Mouse (Mus musculus): ENCODE measurements around the gene Ywhaq. TPM values are rescaled to one million over a fixed set of nuclear protein-coding genes. Genes with fewer than 3 reads are reported as not detected.

Gene Ywhaq
- polyA plus RNA-seq, 1 experiment from 2014 or later = 1,151 TPM

DNA sequence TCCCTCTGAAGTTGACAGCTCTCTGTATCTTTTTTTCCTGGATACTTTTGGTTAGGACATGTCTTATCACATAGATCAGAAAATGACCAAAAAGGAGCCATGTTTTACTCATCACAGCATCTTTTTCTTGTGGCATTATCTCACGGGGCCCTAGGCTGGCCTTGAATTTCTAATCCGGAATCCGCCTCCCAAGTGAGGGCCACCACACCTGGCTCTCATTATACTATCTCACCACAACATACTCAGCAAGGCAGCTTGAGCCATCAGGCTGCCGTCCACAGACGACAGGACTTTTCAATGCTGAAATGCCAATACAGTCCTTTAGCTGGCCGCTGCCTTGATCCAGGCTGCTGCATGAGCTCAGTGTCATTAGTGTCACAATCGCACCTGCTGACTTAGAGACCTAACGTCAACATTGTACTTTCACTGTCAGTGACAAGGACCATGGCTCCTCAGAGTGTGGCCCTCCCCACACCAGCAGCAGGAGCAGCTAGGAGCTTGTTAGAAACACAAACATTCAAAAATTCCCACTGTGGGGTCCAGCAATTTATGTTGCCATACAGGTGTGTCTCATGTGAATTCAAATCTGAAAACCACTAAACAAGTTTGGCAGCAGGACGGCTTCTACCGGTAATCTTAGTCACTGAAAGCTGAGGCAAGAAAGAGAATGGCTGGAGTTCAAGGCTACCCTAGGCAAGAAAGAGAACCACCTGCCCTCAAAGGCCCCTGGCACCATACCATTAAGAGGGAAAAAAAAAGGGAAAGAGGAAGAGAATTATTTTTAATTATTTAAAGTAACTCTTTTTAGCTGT, 52.6 kb downstream of the Ywhaq start:
- DNase-seq (ENCODE audit: low spot score) (no peak), ATAC-seq (replicated peaks; ENCODE audit: low FRiP score) (no peak)
- WGBS = 81% methylated on average over 10 of the region's 10 CpGs
- Histone ChIP-seq H3K27ac (ENCODE audit: low read depth, low read length) (no peak overlapping the region), H3K36me3 (ENCODE audit: control insufficient read depth, insufficient read depth, low read length) (no peaks in the 10 kb centered on the region), H3K9me3 (ENCODE audit: control insufficient read depth, low read length) (no peaks in the 10 kb centered on the region), H3K4me3 (ENCODE audit: low read depth, low read length) (no peak overlapping the region), H3K4me2 (ENCODE audit: low read depth, low read length, severe bottlenecking) (no peak overlapping the region), H3K4me1 (replicated peaks; ENCODE audit: control insufficient read depth, insufficient read depth, low read length) (no peaks in the 10 kb centered on the region), H3K27me3 (ENCODE audit: control insufficient read depth, insufficient read depth, low read length) (no peaks in the 10 kb centered on the region), H3K9ac (ENCODE audit: low read length) (no peak overlapping the region)

DNA sequence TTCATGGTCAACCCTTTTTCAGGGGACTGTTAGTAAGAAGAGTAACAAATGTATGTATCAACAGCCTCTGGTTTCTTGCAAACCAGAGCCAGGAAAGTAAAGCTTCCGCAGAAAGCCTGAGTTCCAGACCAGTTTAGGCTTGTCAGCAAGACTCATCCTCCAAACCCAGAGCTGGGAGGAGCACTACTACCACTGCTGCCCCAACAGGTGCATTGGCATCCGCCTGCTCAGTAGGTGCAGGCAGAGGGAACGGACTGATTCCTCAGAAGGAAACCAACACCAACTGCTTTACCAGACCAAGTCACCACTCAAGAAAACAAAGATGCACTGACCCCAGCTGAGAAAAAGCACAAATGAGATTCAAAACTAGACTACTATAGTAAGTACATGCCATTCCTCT, 54.2 kb downstream of the Ywhaq start:
- Histone ChIP-seq H3K4me2 (ENCODE audit: low read depth, low read length, severe bottlenecking) (no peak overlapping the region), H3K4me3 (ENCODE audit: low read depth, low read length) (no peak overlapping the region), H3K27ac (ENCODE audit: low read depth, low read length) (no peak overlapping the region), H3K9me3 (ENCODE audit: control insufficient read depth, low read length) (no peaks in the 10 kb centered on the region), H3K4me1 (replicated peaks; ENCODE audit: control insufficient read depth, insufficient read depth, low read length) (no peaks in the 10 kb centered on the region), H3K36me3 (ENCODE audit: control insufficient read depth, insufficient read depth, low read length) (no peaks in the 10 kb centered on the region), H3K27me3 (ENCODE audit: control insufficient read depth, insufficient read depth, low read length) (no peaks in the 10 kb centered on the region), H3K9ac (ENCODE audit: low read length) (no peak overlapping the region)
- WGBS = 93% methylated on average over 3 of the region's 3 CpGs
- DNase-seq (ENCODE audit: low spot score) (no peak), ATAC-seq (replicated peaks; ENCODE audit: low FRiP score) (no peak)

DNA sequence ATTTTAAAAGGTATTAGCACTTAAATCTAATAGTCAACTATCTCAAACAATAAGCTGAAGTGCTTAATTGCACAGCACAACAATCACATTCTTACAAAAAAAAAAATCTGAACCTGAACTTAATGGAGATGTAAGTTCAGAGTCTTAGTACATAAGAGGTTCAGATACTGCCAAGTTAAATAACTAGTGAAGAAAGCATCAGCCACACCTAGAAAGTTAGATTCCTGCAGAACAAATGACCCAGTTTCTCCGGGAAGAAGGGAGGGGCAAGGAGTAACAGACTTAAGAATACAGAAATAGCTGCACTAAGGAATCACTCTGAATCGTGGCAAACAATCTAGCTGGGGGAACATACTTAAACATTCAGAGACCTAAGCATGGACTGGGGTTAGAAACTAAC, 54.8 kb downstream of the Ywhaq start:
- no peak overlapping the region for H3K27ac ChIP-seq (ENCODE audit: low read depth, low read length)
- H3K36me3 ChIP-seq (ENCODE audit: control insufficient read depth, insufficient read depth, low read length) = no peaks in the 10 kb centered on the region
- H3K9me3 ChIP-seq (ENCODE audit: control insufficient read depth, low read length) = no peaks in the 10 kb centered on the region
- no peak overlapping the region for H3K4me2 ChIP-seq (ENCODE audit: low read depth, low read length, severe bottlenecking)
- 83% methylated on average over 2 of the region's 2 CpGs for WGBS
- ATAC-seq (replicated peaks; ENCODE audit: low FRiP score) (no peak), DNase-seq (ENCODE audit: low spot score) (no peak)
- no peaks in the 10 kb centered on the region for H3K27me3 ChIP-seq (ENCODE audit: control insufficient read depth, insufficient read depth, low read length)
- no peak overlapping the region for H3K4me3 ChIP-seq (ENCODE audit: low read depth, low read length)
- no peak overlapping the region for H3K9ac ChIP-seq (ENCODE audit: low read length)
- H3K4me1 ChIP-seq (replicated peaks; ENCODE audit: control insufficient read depth, insufficient read depth, low read length) = no peaks in the 10 kb centered on the region

DNA sequence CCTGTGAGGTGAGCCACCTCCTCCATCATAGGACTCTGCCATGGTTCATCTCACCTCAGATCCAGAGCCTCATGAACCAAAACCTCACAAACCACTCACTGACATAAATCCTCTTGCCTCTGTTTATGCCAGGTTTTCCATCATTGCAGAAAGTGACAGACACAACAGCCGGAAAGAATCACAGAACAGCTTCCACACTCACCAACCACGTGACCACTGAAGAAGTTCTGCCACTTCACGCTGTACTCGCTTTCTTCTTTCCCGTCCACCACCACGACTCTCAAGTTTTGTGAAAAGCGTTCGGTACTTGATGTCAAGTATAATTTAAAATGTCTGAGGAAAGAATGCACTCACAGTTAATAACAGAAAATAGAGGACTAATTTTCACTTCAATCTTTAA, 63.8 kb downstream of the Ywhaq start:
- Histone ChIP-seq H3K27ac (ENCODE audit: low read depth, low read length) (no peak overlapping the region), H3K9me3 (ENCODE audit: control insufficient read depth, low read length) (peaks cover 3% of the 10 kb centered on the region; the same call in 1 of the 2 replicates), H3K4me2 (ENCODE audit: low read depth, low read length, severe bottlenecking) (no peak overlapping the region), H3K27me3 (ENCODE audit: control insufficient read depth, insufficient read depth, low read length) (no peaks in the 10 kb centered on the region), H3K4me3 (ENCODE audit: low read depth, low read length) (no peak overlapping the region), H3K9ac (ENCODE audit: low read length) (no peak overlapping the region), H3K36me3 (ENCODE audit: control insufficient read depth, insufficient read depth, low read length) (peaks cover 12% of the 10 kb centered on the region; the same call in 1 of the 2 replicates), H3K4me1 (replicated peaks; ENCODE audit: control insufficient read depth, insufficient read depth, low read length) (no peaks in the 10 kb centered on the region; the same call in 1 of the 2 replicates)
- ATAC-seq (replicated peaks; ENCODE audit: low FRiP score) (no peak), DNase-seq (ENCODE audit: low spot score) (no peak)
- 97% methylated on average over 8 of the region's 8 CpGs for WGBS

DNA sequence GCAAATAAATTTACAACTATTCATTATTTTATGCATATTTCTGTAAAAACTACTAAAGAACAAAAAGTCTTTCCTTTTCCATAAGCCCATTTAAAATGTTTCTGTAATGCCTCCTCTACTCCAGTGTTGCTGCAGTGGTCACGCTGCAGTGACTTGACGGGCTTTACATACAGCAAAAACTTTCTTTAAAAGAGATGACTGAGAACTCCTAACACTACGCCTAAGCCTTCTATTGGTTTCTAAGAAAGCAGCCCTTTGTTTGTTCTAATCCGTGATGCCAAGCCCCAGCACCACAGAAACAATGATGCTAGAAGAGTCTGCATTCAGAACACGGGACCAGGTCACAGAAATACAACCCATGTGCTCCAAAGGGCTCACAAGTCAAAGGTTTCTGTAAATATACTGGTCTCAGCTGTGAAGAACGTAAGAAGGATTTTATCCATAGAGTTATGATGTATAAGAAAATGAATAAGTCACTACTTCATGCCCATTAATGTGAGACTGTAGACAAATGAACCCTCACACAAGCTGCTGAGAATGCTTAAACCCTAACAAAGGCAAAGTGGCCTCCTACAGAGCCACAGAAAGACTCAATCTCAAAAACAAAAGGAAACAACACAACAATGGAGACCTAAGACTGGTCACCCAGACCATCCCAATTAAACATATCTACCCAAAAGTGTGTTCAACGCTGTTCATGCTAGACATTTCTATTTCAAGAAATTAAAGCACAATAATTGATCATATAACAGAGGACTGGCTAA, 67.1 kb downstream of the Ywhaq start:
- Histone ChIP-seq H3K9ac (ENCODE audit: low read length) (no peak overlapping the region), H3K27ac (ENCODE audit: low read depth, low read length) (no peak overlapping the region), H3K4me1 (replicated peaks; ENCODE audit: control insufficient read depth, insufficient read depth, low read length) (no peaks in the 10 kb centered on the region; the same call in 1 of the 2 replicates), H3K27me3 (ENCODE audit: control insufficient read depth, insufficient read depth, low read length) (no peaks in the 10 kb centered on the region), H3K4me3 (ENCODE audit: low read depth, low read length) (no peak overlapping the region), H3K9me3 (ENCODE audit: control insufficient read depth, low read length) (peaks cover 3% of the 10 kb centered on the region; the same call in 1 of the 2 replicates), H3K4me2 (ENCODE audit: low read depth, low read length, severe bottlenecking) (no peak overlapping the region), H3K36me3 (ENCODE audit: control insufficient read depth, insufficient read depth, low read length) (peaks cover 14% of the 10 kb centered on the region; the same call in 1 of the 2 replicates)
- WGBS = 11% methylated on average over 7 of the region's 7 CpGs
- 0 out of 2 replicates have a peak, but pooled peaks have one; percentile 33 for ATAC-seq (replicated peaks; ENCODE audit: low FRiP score)
- no peak for DNase-seq (ENCODE audit: low spot score)

DNA sequence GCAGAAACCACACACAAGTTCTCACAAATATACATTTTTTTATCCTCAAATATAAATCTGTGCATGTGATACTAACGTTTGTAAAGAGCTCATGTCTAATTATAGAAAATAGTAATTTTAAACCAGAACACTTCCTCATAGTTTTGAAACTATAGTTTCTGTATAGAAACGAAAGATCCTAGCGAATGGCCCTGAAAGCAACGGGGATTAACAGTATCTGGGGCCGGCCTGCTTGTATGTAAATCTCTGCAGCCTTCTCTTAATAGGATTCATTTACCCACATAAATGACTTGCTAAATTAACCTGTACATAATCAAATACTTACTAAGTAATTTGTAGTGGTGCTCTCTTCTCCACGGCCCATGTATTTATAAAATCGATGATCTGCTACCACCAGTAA, 70.5 kb downstream of the Ywhaq start:
- 90% methylated on average over 7 of the region's 7 CpGs for WGBS
- H3K27ac ChIP-seq (ENCODE audit: low read depth, low read length) = no peak overlapping the region
- DNase-seq (ENCODE audit: low spot score) (no peak), ATAC-seq (replicated peaks; ENCODE audit: low FRiP score) (no peak)
- no peak overlapping the region for H3K9ac ChIP-seq (ENCODE audit: low read length)
- no peak overlapping the region for H3K4me3 ChIP-seq (ENCODE audit: low read depth, low read length)
- H3K27me3 ChIP-seq (ENCODE audit: control insufficient read depth, insufficient read depth, low read length) = no peaks in the 10 kb centered on the region
- H3K36me3 ChIP-seq (ENCODE audit: control insufficient read depth, insufficient read depth, low read length) = peaks cover 9% of the 10 kb centered on the region; the same call in 1 of the 2 replicates
- no peak overlapping the region for H3K4me2 ChIP-seq (ENCODE audit: low read depth, low read length, severe bottlenecking)
- peaks cover 2% of the 10 kb centered on the region; the same call in 1 of the 2 replicates for H3K9me3 ChIP-seq (ENCODE audit: control insufficient read depth, low read length)
- H3K4me1 ChIP-seq (replicated peaks; ENCODE audit: control insufficient read depth, insufficient read depth, low read length) = no peaks in the 10 kb centered on the region; the same call in 1 of the 2 replicates

DNA sequence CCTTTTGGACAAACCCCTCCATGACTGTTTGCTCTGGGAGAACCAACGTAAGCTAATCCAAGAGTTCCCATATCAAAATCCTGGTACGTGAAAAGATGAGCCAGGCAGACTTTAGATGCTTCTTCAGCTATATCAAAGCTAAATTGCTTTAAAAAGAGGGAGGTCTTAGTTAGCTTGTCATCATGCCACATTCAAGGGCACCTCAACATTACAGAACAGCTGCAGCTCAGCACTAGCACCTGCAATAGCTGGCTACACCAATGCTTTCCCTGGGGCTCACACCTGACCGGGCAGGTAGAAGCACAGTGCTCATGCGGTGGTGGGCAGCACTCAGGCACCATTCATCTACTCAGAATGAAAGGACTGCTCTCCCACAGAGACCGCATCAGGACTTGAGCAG, 76.8 kb downstream of the Ywhaq start:
- DNase-seq (ENCODE audit: low spot score) = no peak
- no peak overlapping the region for H3K4me2 ChIP-seq (ENCODE audit: low read depth, low read length, severe bottlenecking)
- ATAC-seq (replicated peaks; ENCODE audit: low FRiP score) = no peak
- peaks cover 2% of the 10 kb centered on the region; the same call in 1 of the 2 replicates for H3K36me3 ChIP-seq (ENCODE audit: control insufficient read depth, insufficient read depth, low read length)
- no peak overlapping the region for H3K9ac ChIP-seq (ENCODE audit: low read length)
- no peak overlapping the region for H3K4me3 ChIP-seq (ENCODE audit: low read depth, low read length)
- no peaks in the 10 kb centered on the region for H3K9me3 ChIP-seq (ENCODE audit: control insufficient read depth, low read length)
- H3K27me3 ChIP-seq (ENCODE audit: control insufficient read depth, insufficient read depth, low read length) = no peaks in the 10 kb centered on the region
- 97% methylated on average over 5 of the region's 5 CpGs for WGBS
- H3K4me1 ChIP-seq (replicated peaks; ENCODE audit: control insufficient read depth, insufficient read depth, low read length) = no peaks in the 10 kb centered on the region
- no peak overlapping the region for H3K27ac ChIP-seq (ENCODE audit: low read depth, low read length)

All from forebrain, embryonic 11.5 days (tissue).